ENCODE assay signal across 17 mouse cellular contexts in genomic region chr8:15788421-15788820, GRCm38 (mm10).
"Had no signal": no experiment of that assay in that cellular context is flagged by ENCODE, and none has a peak within 500 bp of the region (broad histone marks: within the 10 kb centered on the region; RNA-seq: fewer than 3 reads in every experiment).

No protein-coding gene starts in this region.

- H3K4me2 ChIP-seq: lung, embryonic 14.5 days; midbrain, embryonic 11.5 days; midbrain, embryonic 13.5 days; midbrain, embryonic 15.5 days; neural tube, embryonic 12.5 days had no signal

- H3K4me1 ChIP-seq: megakaryocyte, embryonic 14.5 days; midbrain, embryonic 13.5 days; midbrain, embryonic 15.5 days; neural tube, embryonic 12.5 days had no signal

- H3K27ac ChIP-seq: macrophage; midbrain, embryonic 13.5 days; midbrain, embryonic 15.5 days; neural tube, embryonic 12.5 days had no signal

- H3K27me3 ChIP-seq: megakaryocyte, embryonic 14.5 days; midbrain, embryonic 13.5 days; midbrain, embryonic 15.5 days; neural tube, embryonic 12.5 days had no signal

- DNase-seq: lung, adult 18-20 months; lung, embryonic 14.5 days; lung, postnatal 10 days; retina, postnatal 1 day; right cerebral cortex, adult 18-20 months; right cerebral cortex, postnatal 25 days; right cerebral cortex, postnatal 4 days; spleen, adult 18-20 months; thymus, adult 18-20 months; thymus, postnatal 14 days; thymus, postnatal 36 days had no signal

- H3K36me3 ChIP-seq: midbrain, embryonic 13.5 days; midbrain, embryonic 15.5 days; neural tube, embryonic 12.5 days had no signal

- ATAC-seq: midbrain, embryonic 13.5 days; midbrain, embryonic 15.5 days had no signal

- H3K9ac ChIP-seq: lung, embryonic 14.5 days; midbrain, embryonic 13.5 days; midbrain, embryonic 15.5 days; neural tube, embryonic 12.5 days had no signal

- H3K4me3 ChIP-seq: megakaryocyte, embryonic 14.5 days; midbrain, embryonic 13.5 days; midbrain, embryonic 15.5 days; neural tube, embryonic 12.5 days had no signal

- H3K9me3 ChIP-seq: midbrain, embryonic 13.5 days; midbrain, embryonic 15.5 days; neural tube, embryonic 12.5 days had no signal
